Mouse (Mus musculus): ENCODE data around the gene RPS10-NUDT3.

The RPS10-NUDT3 gene

DNA sequence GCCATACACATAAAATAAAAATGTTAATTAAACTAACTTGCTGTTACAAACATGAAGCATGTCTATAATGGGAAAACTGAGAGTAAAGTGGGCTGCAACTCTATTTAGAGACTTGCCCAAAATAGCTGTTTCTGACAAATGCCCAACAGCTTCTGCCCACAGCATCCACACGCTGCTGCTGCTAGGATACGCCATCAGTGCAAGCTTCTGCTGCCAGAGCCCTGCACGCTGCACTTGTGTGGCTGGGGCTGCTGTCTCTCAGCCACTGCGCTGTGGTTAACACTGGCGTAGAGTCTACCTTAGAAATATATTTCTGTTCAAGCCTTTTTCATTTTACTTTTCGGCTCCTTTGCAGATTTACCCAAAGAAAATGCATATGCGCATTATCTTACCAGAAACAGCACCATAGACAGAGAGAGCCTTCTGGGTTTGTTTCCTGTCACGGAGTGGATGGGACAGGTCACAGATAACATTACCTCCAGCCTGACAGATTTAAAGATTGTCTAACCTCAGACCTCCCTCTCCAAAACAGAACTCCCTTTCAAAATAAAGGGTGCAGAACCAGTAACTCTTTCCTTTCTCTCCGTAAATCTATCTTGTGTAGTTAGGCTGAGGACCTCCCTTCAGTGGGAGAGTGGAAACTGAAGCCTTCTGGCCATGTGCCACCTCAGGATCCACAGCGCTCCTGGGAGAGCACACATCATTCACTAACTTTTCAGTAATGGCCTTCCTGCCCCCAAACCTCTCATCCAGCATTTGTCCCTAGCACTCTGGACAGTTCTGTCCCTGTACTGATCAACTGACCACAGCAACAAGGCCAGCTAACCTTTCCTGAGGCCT is 24.1 kb downstream of the RPS10-NUDT3 start:
- no peak for DNase-seq (ENCODE audit: low spot score)

DNA sequence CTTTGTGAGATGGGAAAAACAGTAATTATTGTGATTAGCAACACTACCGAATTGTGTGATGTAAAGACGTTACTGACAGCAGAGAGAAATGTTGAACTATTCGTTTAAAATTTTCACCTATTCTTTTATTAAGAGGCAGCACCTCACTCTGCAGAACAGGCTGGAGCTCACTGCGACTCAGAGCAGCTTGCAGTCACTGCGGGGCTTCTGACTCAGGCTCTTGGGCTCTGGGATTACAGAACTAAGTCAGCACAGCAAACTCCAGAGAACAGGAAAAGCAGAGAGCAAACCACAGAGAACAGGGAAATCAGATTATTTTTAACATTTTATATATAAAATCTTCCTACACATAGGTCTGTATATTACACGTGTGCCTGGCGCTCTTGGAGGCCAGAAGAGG is 25.4 kb downstream of the RPS10-NUDT3 start:
- DNase-seq (ENCODE audit: low spot score), result no peak

DNA sequence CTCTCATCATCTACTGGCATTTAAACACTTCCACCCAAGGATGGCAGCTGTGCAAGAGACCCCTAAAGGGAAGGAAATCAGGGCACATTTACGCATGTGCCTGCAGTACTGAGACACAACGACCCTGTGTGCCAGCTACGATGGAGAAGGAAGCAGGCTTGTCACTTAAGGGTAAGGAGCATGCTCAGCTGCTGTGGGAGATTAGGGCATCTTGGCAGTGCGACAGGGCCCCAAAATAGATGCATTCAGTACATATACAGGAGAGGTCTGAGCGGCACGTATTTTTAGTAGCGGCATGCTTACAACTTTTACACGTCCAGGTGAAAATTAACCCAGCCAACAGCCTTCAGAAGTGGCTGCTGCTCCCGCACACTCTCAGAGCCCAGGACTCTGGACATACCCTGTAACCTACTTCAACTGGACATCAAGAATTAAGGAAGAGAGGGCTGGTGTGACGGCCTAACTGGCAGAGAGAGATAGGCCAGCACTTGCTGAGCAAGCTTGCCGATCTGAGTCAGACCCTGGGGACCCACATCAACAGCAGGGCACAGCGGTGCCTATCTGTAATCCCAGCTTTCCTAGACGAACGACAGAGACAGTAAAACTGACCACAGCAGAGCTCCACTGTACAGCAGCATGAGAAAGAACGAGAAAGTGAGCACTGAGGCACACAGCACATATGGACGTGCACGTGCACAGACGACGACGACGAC is 31.3 kb downstream of the RPS10-NUDT3 start:
- no peak for DNase-seq (ENCODE audit: low spot score)

DNA sequence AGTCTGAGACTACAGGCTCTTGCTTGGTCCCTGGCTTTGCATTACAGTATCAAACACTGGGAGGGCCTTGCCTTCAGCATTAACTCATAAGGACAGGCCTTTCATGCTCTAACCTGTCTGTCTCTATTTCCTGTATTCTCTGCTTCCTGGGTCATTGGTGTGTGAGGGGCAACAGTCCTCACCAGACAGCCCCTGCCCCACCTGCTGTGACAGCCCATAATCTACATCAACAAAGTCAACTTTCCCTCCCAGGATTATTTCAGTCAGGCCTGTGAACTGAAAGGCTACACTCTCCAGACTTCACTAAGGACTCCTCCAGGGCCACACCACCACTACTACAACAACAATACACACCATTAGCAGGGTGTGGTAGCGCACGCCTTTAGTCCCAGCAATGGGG is 32.0 kb downstream of the RPS10-NUDT3 start:
- no peak for DNase-seq (ENCODE audit: low spot score)

DNA sequence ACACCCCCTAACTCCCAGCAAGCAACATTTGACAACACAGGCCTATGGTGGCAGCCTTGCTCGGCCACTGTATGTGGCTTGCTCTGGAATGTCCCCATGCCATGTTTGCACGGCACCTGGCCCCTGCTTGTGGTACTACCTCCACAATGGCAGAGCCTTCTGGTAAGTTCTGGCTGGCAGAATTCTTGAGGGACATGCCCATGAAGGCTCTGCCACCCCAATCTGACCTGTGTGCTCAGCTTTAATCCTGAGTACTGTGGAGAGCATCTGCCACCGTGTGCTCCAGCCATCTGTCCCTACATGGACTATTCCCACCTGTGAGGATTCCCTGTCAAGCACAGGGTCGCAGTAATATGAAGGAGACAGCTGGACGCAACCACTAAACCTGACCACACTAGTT is 34.2 kb downstream of the RPS10-NUDT3 start:
- no peak for DNase-seq (ENCODE audit: low spot score)

DNA sequence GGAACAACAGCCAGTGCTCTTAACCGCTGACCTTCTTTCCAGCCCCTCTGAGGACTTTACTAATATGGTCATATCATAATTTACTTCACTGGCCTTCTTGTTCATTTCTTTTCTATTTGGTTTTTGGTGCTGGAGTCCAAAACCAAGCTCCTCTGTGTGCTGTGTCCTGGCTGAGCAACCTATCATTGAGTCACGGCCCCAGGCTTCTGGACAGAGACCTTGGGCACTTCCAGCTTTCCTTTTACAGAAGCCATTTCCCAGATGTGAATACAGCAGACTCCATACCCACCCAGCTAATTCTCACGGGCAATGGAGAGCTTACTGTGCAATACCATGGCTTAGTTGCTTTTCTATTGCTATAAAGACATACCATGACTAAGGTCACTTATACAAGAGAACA is 34.7 kb downstream of the RPS10-NUDT3 start:
- no peak for DNase-seq (ENCODE audit: low spot score)

DNA sequence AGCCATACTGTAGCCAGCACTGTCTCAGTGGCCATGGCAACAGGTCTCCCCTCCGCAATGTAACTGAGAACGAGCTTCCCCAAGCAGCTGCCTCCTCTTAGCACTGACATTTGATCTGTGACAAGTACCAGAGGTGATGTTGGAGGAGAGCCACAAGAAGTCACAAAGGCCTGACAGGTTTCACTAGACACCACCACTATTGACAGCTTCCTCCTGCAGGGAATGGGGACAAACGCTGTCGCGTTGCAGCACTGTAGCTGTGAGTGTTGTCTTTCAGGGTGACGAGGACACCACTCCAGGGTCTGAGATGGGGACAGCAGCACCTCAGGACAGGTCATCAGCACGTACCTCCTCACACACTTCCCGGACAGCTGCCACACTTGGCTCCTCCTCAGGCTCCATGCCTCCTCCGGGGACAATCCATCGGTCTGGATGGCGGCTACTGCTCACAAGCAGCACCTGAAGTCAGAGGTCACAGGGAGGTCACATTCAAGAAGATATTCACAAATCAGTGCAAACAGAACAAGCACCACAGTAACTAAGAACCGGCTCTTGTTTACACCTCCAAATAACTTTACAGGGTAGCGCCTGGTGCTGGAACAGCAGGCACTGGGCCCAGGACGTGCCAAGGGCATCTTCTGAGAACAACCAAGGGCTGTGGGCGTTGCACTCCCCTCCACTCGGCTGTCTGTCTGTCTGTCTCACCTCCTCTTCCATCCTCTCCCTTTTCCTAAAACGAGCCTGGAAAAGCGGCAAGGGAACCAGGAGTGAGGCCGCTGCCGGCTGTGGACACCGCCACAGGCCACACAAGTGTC is 38.4 kb downstream of the RPS10-NUDT3 start:
- no peak for DNase-seq (ENCODE audit: low spot score)

DNA sequence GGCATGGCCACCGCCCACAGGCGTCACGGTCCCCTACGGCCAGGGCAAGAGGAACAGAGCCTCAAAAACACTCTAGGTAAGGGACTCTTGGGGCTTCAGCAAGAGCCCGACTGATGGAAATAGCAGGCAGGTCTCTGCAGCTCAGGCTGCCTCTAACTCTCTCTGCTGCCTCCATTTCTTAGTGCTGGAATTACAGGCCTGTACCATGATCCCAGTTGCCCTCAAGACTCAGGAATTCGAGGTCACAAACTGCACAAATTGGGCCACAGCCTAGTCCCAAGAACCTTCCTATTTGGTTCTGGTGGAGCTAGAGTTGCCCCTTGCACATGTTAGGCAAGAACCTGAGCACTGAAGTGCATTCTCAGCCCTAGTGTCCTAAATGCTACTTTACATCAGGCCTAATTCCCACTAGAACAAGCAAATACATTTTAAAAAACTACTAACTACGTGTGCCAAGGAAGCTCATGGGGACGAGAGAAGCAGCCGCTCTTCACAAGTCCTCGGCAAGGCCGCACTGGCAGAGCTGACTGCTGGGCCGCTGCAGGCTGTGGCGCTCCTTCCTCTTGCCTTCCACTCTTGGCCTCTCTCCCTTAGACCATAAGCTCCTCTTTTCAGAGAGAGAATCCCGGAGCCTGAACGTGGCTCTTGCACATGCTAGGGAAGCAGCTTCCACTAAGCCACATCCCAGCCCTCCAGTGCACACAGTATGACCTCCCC is 39.2 kb downstream of the RPS10-NUDT3 start:
- DNase-seq (ENCODE audit: low spot score), result no peak

DNA sequence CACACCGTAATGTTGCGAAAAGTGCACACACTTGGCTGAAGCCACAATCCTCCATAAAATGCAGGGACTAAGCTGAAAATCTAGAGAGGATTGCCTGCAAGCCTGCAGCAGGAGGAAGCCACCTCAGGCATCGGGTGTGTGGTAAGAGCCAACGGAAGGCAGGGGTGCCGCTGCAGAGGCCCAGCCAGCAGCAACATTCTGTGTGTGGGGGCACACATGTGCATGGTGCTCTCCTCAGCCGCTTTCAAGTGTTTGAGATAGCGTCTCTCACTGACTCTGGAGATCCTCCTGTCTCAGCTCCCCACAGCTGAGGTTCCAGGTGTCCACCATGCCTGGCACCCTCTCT is 42.5 kb downstream of the RPS10-NUDT3 start:
- DNase-seq (ENCODE audit: low spot score), result no peak

DNA sequence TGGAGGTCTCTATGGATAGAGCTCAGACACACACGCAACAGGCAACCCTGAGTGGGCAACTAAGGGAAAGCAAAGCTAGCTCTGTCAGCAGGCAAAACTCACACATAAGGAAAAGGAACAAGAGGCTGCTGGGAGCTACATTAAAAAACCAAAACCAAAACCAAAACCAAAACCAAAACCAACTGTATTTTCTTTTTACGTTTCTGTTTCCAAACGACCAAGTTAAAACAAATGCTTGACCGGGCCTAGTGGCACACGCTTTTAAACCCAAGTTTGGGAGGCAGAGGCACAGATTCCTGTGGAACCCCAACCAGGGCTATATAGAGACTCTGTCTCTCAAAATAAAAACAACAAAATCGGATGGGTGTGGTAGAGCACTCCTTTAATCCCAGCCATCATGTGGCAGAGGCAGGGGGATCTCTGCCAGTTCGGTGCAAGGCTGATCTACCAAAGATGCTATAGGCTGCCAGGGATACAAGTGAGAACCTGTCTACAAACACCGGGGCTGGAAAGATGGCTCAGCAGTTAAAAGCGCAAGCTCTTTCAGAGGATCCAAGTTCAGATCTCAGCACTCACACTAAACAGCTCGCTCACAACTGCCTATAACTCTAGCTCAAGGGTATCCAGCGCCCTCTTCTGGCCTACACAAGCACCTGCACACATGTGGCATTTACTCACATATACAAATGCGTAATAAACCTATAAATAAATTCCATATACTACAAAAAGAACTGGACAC is 43.0 kb downstream of the RPS10-NUDT3 start:
- no peak for DNase-seq (ENCODE audit: low spot score)

DNA sequence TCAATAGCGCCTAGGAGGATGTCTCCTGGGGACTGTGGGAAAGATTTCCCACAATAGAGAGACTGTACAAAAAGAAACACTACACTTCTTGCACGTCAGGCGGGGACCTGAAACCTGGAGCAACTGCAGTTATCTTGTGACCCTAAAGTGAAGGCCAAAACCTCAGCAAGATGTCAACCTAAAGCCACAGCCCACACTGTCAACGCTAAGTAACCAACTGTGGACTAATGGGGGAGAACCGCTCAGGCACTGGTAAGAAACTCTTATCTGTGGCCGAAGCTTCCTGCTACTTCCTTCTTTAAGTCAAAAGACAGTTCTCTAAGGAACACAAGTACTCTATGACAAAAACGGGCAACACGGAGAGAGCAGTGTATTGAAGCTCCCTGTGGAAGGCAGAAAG is 46.8 kb downstream of the RPS10-NUDT3 start:
- no peak for DNase-seq (ENCODE audit: low spot score)

DNA sequence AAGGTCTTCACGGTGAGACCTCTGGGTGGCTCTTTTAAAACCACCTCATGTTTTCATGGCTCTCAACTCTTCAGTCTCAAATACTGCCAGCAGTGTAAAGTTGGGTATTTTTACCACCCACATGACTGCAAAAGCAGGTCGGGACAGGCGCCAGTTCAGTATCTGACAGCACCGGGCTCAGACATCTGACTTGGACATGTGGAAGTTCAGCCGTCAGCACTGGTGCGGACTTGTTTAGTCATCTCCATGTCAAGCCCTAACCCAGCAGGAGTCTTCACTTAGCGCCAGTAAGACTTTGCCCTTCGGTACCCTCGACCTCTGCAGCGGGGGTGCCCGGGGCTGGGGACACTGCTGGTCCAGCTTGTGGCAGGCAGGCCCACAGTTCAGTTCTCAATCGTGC is 47.8 kb downstream of the RPS10-NUDT3 start:
- no peak for DNase-seq (ENCODE audit: low spot score)

DNA sequence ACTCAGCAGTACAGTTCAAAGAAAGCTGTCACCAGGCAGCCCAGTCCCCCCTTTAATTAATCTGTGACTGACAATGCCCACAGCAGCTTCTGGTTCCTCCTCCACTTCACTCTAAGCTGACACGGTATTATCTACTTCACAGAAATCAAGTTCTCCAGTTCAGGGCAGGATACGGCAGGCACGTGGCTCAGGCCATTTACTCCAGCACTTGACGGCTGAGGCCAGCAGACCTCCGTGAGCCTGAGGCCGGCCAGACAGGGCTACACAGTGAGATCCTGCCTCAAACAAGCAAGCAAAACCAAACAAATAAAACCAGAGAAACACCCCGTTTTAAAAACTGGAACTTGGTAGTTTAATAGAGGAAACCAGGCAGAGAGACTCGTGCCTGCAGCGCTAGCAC is 48.4 kb downstream of the RPS10-NUDT3 start:
- DNase-seq (ENCODE audit: low spot score), result no peak

DNA sequence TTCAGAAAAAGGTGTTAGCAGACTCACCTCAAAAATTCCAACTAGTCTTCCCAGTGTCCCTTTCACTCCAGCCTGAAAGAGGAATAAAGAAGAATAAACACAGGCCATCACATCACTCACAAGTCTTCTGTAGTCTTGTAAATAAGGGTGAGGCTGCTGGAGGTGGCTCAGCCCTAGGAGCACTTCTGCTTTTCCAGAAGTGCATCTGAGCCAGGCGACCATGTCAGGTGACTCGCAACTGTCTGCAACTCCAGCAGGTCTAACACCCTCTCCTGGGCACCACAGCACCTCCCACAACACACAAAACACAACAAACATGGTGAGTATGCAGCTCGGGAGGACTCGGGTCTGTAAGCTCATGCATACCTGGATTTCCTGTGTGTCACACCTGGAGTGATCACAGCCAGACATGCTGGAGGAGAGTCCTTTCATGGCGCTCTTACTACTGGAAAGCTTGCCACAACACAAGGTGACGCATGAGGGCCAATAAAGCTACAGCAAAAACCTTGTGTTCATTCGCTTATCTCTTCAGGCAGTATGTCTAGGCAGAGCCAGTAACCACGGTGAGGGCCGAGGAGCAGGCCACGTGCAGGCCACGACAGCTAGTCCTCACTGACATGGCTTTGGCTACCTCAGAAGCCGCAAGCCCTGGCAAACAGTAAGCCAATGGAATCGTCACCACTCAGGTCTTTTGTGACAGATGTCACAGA is 51.7 kb downstream of the RPS10-NUDT3 start:
- no peak for DNase-seq (ENCODE audit: low spot score)

DNA sequence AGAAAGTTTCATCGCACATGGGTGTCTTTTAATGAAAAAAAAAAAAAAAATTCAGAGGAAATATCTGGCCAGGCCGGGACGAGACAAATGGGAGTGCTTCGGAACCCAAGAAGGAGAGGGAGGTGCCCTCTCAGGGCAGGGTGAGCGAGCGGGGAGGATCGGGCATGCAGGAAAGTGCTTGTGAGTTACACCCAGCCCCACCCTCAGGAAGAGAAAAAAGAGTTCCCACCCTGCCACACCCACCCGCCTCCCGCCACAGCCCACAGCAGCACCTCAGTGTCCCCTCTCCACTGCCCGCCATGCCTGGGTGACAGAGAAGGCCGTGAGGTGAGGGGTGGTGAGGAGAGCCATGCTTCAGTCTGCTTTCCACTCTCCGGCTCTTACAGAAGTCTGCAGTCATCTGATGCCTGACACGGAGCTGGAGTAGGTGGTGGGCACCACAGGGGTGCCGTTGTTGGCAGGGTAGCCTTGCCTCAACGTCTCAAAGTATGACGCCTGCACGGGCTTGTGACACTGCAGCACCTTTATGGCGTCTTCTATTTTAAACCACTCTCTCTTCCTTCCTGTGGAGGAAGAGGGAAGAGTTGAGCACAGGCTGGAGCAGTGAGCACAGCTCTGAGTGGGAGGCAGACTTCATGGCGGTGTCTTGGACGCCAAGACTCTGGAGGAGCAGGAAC is 54.5 kb downstream of the RPS10-NUDT3 start:
- DNase-seq (ENCODE audit: low spot score), result no peak

DNA sequence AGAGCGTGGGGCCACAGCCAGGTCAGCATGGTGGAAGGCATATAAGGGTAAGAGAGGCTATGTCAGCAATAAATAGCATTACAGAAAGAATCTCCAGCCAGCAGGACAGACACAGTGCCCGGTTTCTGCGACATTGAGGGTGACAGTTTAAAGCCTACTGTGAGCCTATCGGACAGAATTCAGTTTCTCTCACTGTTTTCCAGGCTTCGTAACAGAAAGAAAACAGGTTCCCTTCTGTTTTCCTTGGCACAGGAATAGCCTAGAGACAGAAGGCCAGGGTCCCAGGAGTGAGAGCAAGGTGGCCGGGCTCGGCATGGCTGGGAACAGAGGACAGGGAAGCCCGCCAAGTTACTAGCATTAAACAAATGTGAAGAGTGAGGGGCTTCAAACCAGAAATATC is 55.2 kb downstream of the RPS10-NUDT3 start:
- DNase-seq (ENCODE audit: low spot score), result no peak

DNA sequence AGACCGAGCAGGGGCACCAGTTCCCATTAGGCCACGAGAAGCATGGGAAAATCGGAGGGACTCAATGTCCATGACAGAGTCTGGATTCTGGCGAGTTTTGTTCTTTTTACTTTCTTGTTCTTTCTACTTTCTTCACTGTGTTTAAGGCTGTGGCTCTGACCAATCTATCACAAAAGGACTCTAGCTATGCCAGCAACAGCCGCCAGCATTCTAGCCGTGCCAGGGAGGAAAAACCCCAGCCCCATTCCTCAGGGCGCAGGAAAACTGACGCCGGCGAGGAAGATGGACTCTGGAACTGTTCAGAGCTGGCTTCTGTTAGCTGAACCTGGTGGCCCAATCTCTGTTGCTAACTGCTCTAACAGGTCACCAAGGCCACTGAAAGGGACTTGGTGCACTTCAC is 56.5 kb downstream of the RPS10-NUDT3 start:
- no peak for DNase-seq (ENCODE audit: low spot score)

DNA sequence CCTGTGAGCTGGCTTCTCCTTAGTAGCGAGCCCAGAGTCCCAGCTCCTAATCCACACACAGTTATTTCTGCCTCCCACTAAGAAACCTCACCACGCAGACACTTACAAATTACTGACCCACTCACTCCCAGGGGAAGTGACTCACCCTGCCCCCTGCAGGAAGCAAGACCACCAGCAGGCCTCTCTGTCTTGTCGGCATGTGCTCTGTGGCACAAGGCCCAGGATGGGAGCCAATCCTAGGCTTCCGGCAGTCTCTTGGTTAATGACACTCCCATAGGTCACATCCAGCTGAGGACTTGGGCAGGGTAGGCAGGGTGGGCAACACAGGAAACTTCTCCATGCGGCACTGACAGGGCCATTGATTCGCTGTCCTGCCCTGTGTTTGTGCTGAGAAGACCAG is 57.6 kb downstream of the RPS10-NUDT3 start:
- DNase-seq (ENCODE audit: low spot score), result no peak

DNA sequence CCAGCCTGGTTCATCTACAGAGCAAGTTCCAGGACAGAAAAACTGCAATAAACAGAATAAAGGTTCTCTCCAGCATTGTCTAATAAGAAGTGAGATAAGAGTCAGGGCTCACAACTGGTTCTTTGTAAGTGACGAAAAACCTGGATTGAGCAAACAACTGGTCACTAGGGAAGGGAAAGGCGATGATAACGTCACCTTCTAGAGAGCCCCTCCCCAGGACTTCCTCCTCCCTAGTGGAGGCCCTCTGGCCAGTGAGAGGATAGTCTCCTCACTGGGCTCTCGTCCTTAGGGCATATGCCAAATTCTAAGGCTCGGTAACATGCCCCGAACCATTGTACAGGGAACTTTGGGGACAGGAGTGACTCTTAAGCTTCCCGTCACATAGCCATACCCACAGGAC is 59.0 kb downstream of the RPS10-NUDT3 start:
- no peak for DNase-seq (ENCODE audit: low spot score)

DNA sequence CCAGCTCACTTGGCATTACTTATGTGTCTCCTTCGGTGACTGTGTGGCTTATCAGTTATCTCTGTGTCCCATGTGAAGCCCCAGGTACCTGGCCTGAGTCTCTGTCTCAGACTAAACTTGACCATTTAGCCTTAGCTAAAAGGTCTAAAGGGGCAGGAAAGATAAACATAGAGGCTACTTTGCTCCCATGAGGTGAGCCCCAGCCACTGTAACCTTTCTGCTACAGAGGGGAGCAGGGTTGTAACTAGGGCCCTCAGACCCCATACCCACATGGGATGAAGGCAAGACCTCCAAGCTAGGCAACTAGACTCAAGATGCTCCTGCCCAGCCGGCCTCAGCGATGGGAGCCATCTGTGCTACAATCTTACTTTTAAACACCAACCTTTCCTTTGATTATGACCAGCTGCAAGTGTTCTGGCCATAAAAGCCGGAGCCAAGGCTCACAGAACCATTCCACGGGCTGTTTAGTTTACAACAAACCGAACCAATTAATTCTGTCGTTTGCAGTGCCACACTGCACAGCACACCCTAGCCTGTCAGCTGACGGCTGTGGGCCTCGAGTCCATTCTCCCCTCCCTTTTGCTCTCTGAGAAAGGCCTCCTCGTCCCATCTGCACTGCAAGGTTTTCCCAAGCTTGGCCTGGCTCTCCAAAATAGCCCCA is 59.8 kb downstream of the RPS10-NUDT3 start:
- DNase-seq (ENCODE audit: low spot score), result no peak

Measured in retina, embryonic 14.5 days (tissue).